Mouse (Mus musculus): Measurements from ENCODE around the gene Ublcp1.

GRCm38 (mm10) chr11:44513026-44513422, 42.7 kb upstream of the Ublcp1 start:
- TF ChIP-seq POLR2A (IDR thresholded peaks at IDR 0.05; ENCODE audit: low read depth, low read length) (no peak), CTCF (IDR thresholded peaks at IDR 0.05; ENCODE audit: extremely low read depth, insufficient read depth, insufficient read length, insufficient replicate concordance) (no peak)

Data from spleen, adult 2 months (tissue).